Mouse (Mus musculus) midbrain, embryonic 13.5 days (tissue): Measurements from ENCODE around the gene Elmo3. TPM values are rescaled to one million over a fixed set of nuclear protein-coding genes. Genes with fewer than 3 reads are reported as not detected.

Source experiments
- ATAC-seq: fragments of 200-750 bp; cut with Nextera tagmentation; 2 replicates; pipeline ENCODE4 v1.8.0; 2017; ENCODE audit warnings: mild to moderate bottlenecking, moderate TSS enrichment, moderate library complexity
- H3K27ac ChIP-seq: fragments of 300-500 bp; sonication (generic); 2 replicates; pipeline ENCODE4 v1.5.1; 2015; ENCODE audit warnings: inconsistent platforms, mild to moderate bottlenecking, moderate library complexity
- H3K27me3 ChIP-seq: fragments of 300-500 bp; sonication (generic); 2 replicates; pipeline ENCODE4 v1.6.1; 2015; ENCODE audit warnings: mild to moderate bottlenecking, inconsistent platforms
- H3K36me3 ChIP-seq: fragments of 300-500 bp; sonication (generic); 2 replicates; pipeline ENCODE4 v1.6.1; 2015; ENCODE audit warnings: mild to moderate bottlenecking, inconsistent platforms
- H3K4me1 ChIP-seq: fragments of 300-500 bp; sonication (generic); replicated peaks from 2 replicates; pipeline ENCODE4 v1.6.1; 2015; ENCODE audit warnings: inconsistent platforms
- H3K4me2 ChIP-seq: fragments of 300-500 bp; sonication (generic); replicated peaks from 2 replicates; pipeline ENCODE4 v1.6.1; 2015; ENCODE audit warnings: moderate library complexity, mild to moderate bottlenecking, inconsistent platforms
- H3K4me3 ChIP-seq: fragments of 300-500 bp; sonication (generic); replicated peaks from 2 replicates; pipeline ENCODE4 v1.5.1; 2015; ENCODE audit warnings: mild to moderate bottlenecking, inconsistent platforms
- H3K9ac ChIP-seq: fragments of 300-500 bp; sonication (generic); replicated peaks from 2 replicates; pipeline ENCODE4 v1.6.1; 2015; ENCODE audit warnings: mild to moderate bottlenecking, inconsistent platforms
- H3K9me3 ChIP-seq: fragments of 300-500 bp; sonication (generic); 2 replicates; pipeline ENCODE4 v1.6.1; 2016; ENCODE audit warnings: mild to moderate bottlenecking, inconsistent platforms
- WGBS: fragments of 180-500 bp; shearing (Covaris S2); methylation state at CpG from one replicate; pipeline ENCODE4 v1.1.7; 2015; 5-methylcytosine and 5-hydroxymethylcytosine counted together
- polyA plus RNA-seq: library from polyadenylated mRNA; unstranded; fragments of >200 nt; fragmentation: Nextera tagmentation; extraction: Ambion mirVana; gene quantifications from 2 replicates; pipeline ENCODE4 v1.2.1, GENCODE M21; 2015

Elmo3 gene
- polyA plus RNA-seq, 1 experiment from 2014 or later, result 0.97 TPM

DNA sequence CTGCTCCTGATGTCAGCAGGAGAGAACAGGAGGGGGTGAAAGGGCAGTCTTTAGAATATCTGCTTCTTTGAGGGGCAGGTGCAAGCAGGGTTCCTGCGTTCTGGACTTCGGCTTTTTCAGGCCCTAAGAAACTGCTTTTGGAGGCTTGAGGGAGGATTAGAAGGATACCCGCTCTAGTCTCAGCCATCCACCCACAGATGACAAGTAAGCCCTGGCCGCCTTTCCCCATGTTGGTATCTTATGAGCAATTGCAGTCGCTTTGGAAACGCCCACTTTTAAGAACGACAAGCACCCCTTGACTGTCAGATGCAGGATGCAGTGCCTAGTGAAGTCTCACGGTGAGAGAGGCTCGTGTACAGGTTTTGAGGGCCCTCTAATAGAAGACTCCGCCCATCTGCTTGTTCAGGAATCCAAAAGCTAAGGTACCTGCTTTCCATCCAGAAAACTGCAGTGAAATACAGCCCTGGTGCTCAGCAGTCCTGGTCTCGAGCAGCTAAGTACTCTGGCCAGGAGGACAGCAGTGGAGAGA, 13.3 kb downstream of the Elmo3 start:
- Histone ChIP-seq H3K4me3 (no peak overlapping the region), H3K4me2 (no peak overlapping the region), H3K27me3 (no peaks in the 10 kb centered on the region), H3K9me3 (no peaks in the 10 kb centered on the region), H3K9ac (peak overlapping the region; percentile 6; the same call in 1 of the 2 replicates), H3K36me3 (peaks cover 77% of the 10 kb centered on the region), H3K4me1 (no peaks in the 10 kb centered on the region), H3K27ac (no peak overlapping the region)
- WGBS, result 84% methylated on average over 11 of the region's 11 CpGs
- ATAC-seq, result no peak

DNA sequence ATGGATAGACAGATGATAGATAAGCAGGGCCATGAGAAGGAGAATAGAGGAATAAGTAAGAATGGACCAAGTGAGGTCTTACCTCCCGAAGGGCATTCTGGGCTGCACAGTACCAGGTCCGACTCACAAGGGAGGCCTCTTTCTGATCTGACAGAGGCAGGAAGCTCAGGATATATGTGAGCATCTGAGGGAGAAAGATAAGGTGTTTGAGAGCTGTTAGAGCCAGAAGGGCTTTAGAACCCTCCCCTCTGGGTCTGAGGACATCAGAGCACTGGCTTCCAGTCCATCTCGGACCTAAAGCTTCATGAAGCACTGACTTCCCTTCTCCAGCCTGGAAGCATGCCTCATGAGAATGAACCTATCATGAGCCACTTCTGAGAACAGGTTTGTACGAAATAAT, 17.8 kb downstream of the Elmo3 start:
- no peaks in the 10 kb centered on the region for H3K9me3 ChIP-seq
- peaks cover 25% of the 10 kb centered on the region for H3K4me1 ChIP-seq
- no peaks in the 10 kb centered on the region for H3K27me3 ChIP-seq
- 91% methylated on average over 4 of the region's 4 CpGs for WGBS
- H3K4me2 ChIP-seq, result no peak overlapping the region
- H3K4me3 ChIP-seq, result no peak overlapping the region
- H3K36me3 ChIP-seq, result peaks cover 38% of the 10 kb centered on the region
- no peak overlapping the region for H3K9ac ChIP-seq
- no peak for ATAC-seq
- no peak overlapping the region for H3K27ac ChIP-seq

DNA sequence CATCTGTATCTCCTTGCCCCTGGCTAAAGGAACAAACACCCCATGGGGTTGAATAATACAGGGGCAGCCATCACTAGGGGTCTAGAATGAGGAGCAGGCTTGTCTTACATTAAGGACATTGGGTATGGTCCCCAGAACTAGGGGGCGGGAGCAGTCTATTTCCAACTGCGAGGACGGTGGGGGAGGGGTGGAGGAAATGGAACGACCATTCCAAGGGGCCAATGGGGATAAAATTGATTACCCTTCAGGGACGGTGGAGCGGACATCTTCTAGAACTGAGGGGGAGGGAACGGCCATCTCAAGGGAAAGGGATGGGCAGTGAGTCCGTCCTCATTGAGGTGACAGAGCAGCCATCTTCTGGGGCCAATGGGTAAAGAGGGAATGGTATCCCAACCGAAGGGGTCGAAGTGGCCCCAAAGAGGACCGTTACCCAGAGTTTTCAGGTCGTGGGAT, 20.3 kb downstream of the Elmo3 start:
- Histone ChIP-seq H3K27me3 (no peaks in the 10 kb centered on the region), H3K9ac (peak overlapping the region; percentile 85), H3K9me3 (no peaks in the 10 kb centered on the region), H3K27ac (peak overlapping the region; percentile 79), H3K36me3 (peaks cover 42% of the 10 kb centered on the region), H3K4me2 (peak overlapping the region; percentile 87), H3K4me3 (peak overlapping the region; percentile 76), H3K4me1 (peaks cover 25% of the 10 kb centered on the region)
- peak; percentile 72; the same call in 1 of the 2 replicates for ATAC-seq
- 2% methylated on average over 12 of the region's 12 CpGs for WGBS

DNA sequence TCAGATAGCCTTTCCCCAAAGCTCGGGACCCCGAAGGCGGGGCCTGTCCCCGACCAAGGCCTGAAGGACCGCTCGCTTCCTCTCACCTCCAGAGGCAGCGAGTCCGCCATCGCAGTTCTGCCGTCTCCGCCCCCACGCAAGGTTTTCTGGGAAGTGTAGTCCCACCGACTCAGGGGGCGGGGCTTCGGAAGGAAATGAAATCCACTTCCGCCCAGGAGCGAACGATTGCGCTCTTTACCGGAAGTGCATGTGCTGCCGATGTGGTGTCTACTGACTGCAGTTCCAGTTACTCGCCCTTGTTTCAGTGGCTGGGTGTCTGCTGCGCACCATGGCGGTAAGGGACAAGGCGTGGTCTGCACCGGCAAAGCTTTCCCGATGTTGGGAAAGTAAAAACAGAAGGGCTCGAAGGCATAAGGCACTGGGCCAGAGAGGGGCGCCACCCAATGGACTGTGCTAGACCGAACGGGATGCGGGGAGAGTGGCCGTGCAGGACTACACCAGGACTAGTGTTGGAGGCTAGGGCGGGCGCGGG, 20.8 kb downstream of the Elmo3 start, which contains the start of the genes Lrrc29 and Tmem208:
Lrrc29 (minus strand) TSS at position 138 of the 532 bp plus-strand sequence.
Tmem208 (plus strand) TSS at position 214 of the 532 bp plus-strand sequence.
- Histone ChIP-seq H3K4me2 (peak within 1 kb of the TSS; percentile 87), H3K36me3 (peaks cover 47% of the 10 kb centered on the region), H3K27me3 (no peaks in the 10 kb centered on the region), H3K9ac (peak within 1 kb of the TSS; percentile 85), H3K9me3 (no peaks in the 10 kb centered on the region), H3K4me3 (peak within 1 kb of the TSS; percentile 76), H3K27ac (peak within 1 kb of the TSS; percentile 79), H3K4me1 (peaks cover 25% of the 10 kb centered on the region)
- peak; percentile 95 for ATAC-seq
- WGBS, result under 1% methylated on average over 36 of the region's 36 CpGs

DNA sequence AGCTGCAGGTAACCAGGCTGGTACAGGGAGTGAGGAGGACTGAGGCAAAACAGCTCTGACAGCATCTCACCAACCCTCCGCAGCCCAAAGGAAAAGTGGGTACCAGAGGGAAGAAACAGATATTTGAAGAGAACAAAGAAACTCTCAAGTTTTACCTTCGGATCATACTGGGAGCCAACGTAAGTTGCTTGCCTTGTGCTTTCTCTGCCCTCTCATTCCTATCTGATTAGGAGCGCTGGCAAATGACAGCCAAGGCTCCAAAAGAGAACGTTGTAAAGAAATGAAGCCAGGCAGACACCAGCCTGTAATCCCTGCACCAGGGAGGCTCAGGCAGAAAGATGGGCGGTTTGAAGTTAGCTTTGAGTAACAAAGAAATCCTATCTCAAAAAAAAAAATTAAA, 21.6 kb downstream of the Elmo3 start:
- H3K4me2 ChIP-seq, result peak overlapping the region; percentile 87
- H3K27me3 ChIP-seq, result no peaks in the 10 kb centered on the region
- WGBS, result 39% methylated on average over 6 of the region's 6 CpGs
- H3K9me3 ChIP-seq, result no peaks in the 10 kb centered on the region
- H3K27ac ChIP-seq, result no peak overlapping the region
- H3K9ac ChIP-seq, result peak overlapping the region; percentile 85
- H3K36me3 ChIP-seq, result peaks cover 53% of the 10 kb centered on the region
- peak overlapping the region; percentile 76 for H3K4me3 ChIP-seq
- no peak for ATAC-seq
- peaks cover 25% of the 10 kb centered on the region for H3K4me1 ChIP-seq

DNA sequence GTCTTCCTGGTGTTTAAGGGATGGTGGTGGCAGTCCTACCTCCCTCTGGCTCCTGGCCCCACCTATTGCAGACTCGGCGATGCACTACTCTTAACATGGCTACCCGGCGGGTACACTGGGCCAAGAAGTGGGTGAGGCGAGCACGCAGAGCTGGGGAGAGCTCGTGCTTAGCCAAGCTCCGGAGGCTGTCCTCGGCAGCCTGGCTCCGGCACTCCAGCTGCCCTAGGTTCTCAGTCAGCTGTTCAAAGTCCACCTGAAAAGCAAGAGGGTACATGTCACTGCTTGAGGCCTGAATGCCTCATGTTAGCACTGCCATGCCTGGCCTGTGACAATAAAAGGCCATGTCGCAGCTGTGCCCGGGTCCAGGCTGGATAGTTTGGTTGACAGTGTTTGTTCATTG, 24.9 kb downstream of the Elmo3 start:
- 95% methylated on average over 12 of the region's 12 CpGs for WGBS
- H3K4me1 ChIP-seq, result peaks cover 13% of the 10 kb centered on the region
- H3K4me3 ChIP-seq, result no peak overlapping the region
- no peak overlapping the region for H3K4me2 ChIP-seq
- no peaks in the 10 kb centered on the region for H3K27me3 ChIP-seq
- no peak overlapping the region for H3K27ac ChIP-seq
- H3K9ac ChIP-seq, result no peak overlapping the region
- peaks cover 67% of the 10 kb centered on the region for H3K36me3 ChIP-seq
- no peaks in the 10 kb centered on the region for H3K9me3 ChIP-seq
- no peak for ATAC-seq

DNA sequence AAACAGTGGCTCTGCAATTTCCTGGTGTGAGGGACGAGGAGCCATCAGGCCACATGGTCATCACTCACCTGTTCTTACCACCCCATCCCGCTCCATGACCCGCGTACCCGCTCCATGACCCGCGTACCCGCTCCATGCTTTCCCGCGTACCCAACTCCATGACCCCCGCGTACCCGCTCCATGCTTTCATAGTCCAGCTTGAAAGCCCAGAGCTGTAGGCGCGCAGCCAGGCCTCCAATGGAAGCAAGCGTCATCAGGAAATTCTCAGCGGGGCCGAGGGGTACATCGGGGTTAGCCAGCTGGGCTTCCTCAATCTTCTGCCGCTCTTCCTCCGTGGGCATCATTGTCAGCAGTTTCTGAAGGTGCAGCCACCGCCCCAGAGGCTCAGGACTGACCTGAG, 26.1 kb downstream of the Elmo3 start:
- Histone ChIP-seq H3K4me2 (no peak overlapping the region), H3K27ac (no peak overlapping the region), H3K27me3 (no peaks in the 10 kb centered on the region), H3K9me3 (no peaks in the 10 kb centered on the region), H3K4me3 (no peak overlapping the region), H3K36me3 (peaks cover 75% of the 10 kb centered on the region), H3K4me1 (peaks cover 10% of the 10 kb centered on the region), H3K9ac (no peak overlapping the region)
- no peak for ATAC-seq
- WGBS, result 96% methylated on average over 22 of the region's 22 CpGs

DNA sequence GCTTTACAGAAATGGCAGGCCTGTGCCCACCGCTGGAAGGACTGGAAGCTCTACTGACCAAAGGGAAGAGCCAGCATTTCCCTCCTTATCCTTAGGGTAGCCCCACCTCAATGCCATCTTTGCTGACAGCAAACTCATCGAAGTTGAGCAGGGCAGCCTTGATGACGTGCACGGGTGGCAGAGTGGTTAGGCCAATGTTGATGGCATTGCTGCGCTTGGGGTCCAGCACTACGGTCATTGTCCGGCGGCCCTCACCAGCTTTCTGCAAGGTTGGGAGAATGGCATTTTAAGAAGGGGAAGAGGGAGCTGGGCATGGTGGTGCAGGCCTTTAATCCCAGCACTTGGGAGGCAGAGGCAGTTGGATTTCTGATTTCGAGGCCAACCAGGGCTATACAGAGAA, 26.5 kb downstream of the Elmo3 start:
- Histone ChIP-seq H3K9ac (no peak overlapping the region), H3K36me3 (peaks cover 80% of the 10 kb centered on the region), H3K4me1 (peaks cover 7% of the 10 kb centered on the region), H3K4me2 (no peak overlapping the region), H3K9me3 (no peaks in the 10 kb centered on the region), H3K27me3 (no peaks in the 10 kb centered on the region), H3K4me3 (no peak overlapping the region), H3K27ac (no peak overlapping the region)
- WGBS, result 98% methylated on average over 9 of the region's 9 CpGs
- ATAC-seq, result no peak

DNA sequence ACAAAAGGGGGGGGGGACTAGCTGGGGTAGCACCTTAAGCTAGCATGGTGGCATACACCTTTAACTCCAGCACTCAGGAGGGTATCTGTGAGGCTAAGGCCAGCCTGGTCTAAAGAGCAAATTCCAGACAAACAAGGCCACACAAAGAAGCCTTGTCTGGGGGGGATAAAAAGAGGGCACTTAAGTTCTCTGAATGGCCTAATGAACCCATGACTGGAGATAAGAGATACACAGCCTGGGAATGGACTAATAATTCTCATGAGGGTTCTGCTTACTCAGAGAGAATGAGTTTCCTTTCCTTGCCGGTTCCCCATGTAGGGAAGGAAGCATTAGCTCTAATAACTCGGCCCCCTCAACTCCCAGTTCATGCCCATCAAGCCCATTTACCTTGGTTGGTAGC, 27.1 kb downstream of the Elmo3 start:
- Histone ChIP-seq H3K36me3 (peaks cover 80% of the 10 kb centered on the region), H3K9ac (no peak overlapping the region), H3K27ac (no peak overlapping the region), H3K27me3 (no peaks in the 10 kb centered on the region), H3K4me2 (no peak overlapping the region), H3K4me3 (no peak overlapping the region), H3K9me3 (no peaks in the 10 kb centered on the region), H3K4me1 (peaks cover 1% of the 10 kb centered on the region)
- 74% methylated on average over 2 of the region's 2 CpGs for WGBS
- no peak for ATAC-seq

DNA sequence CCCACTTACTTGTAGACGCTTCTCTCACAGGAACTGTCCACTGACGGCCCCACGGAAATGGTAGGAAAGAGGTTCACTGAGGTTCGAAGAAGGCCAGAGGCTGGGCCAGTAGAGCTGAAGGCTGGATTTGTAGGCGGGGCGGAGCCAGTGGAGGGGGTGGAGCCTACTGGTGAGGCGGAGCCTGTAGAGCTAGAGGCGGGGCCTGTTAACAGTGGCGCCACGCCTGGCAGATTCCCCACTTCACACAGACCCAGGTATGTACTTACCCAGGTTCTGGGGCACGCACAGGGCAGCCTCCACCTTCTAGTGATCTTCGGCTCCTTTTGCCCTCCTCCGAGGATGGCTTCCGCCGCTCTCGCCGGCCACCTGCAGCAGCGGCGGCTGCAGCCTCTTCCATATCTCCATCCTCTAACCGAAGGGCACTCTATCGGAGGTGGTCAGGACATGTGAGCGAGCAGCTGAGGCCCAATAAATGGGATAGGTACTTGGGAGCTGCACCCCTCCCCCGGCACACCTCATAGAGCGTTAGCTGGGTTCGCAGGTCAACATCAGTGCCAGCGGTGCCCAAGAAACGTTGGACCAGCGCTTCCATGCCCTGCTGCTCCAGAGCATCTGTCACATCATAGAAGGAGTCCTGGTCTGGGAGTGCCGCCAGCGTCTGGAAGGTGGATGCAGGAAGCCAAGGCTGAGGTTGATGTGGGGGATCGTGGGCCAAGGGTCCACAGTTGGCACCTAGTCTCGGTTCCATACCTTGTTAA, 31.2 kb downstream of the Elmo3 start:
- peak; percentile 57; the same call in 1 of the 2 replicates for ATAC-seq
- Histone ChIP-seq H3K9me3 (no peaks in the 10 kb centered on the region), H3K4me2 (0 out of 2 replicates have a peak overlapping the region, but pooled peaks have one; percentile 9), H3K9ac (no peak overlapping the region), H3K27ac (no peak overlapping the region), H3K4me3 (no peak overlapping the region), H3K27me3 (no peaks in the 10 kb centered on the region), H3K4me1 (peaks cover 4% of the 10 kb centered on the region; the same call in 1 of the 2 replicates), H3K36me3 (peaks cover 42% of the 10 kb centered on the region)
- WGBS, result 48% methylated on average over 32 of the region's 32 CpGs

DNA sequence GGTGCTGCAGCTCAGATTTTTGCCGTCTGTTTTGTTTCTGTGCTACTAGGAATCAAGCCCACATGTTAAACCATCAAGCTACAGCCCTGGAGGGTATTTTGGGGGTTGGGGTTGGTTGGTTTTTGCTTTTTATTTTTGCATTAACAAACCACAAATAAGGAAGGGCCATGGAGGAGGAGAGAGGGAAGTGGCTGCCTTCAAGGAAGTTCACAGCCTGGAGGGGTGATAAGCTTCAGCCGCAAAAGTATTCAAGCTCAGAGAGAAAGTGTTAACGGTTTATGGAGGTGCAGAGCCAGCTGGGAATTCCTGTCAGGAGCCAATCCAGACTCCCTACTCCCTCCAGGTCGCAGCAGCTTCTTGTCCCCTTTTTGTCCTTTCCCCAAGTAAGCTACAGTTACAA, 33.6 kb downstream of the Elmo3 start:
- Histone ChIP-seq H3K36me3 (peaks cover 21% of the 10 kb centered on the region), H3K27me3 (no peaks in the 10 kb centered on the region), H3K4me2 (no peak overlapping the region), H3K27ac (no peak overlapping the region), H3K4me3 (no peak overlapping the region), H3K9me3 (no peaks in the 10 kb centered on the region), H3K4me1 (peaks cover 4% of the 10 kb centered on the region; the same call in 1 of the 2 replicates), H3K9ac (no peak overlapping the region)
- no peak for ATAC-seq
- 78% methylated on average over 4 of the region's 4 CpGs for WGBS
